Mouse (Mus musculus) kidney, postnatal 0 days (tissue): Measurements from ENCODE around the gene Vwa3b. TPM values are rescaled to one million over a fixed set of nuclear protein-coding genes. Genes with fewer than 3 reads are reported as not detected.

Source experiments
- ATAC-seq: fragments of 200-750 bp; cut with Nextera tagmentation; replicated peaks from 2 replicates; pipeline ENCODE4 v1.8.0; 2017; ENCODE audit warnings: low read depth, moderate number of reproducible peaks, moderate TSS enrichment, moderate library complexity; ENCODE audit not compliant: low FRiP score
- DNase-seq: peaks from one replicate; pipeline ENCODE4 v3.0.0-alpha.2; 2016; ENCODE audit warnings: low spot score
- H3K27ac ChIP-seq: fragments of 300-500 bp; sonication (generic); 2 replicates; pipeline ENCODE4 v1.5.1; 2014; ENCODE audit warnings: mild to moderate bottlenecking
- H3K27me3 ChIP-seq: fragments of 300-500 bp; sonication (generic); 2 replicates; pipeline ENCODE4 v1.6.1; 2014; ENCODE audit warnings: low read length, mixed read lengths; ENCODE audit not compliant: insufficient read depth
- H3K36me3 ChIP-seq: fragments of 300-500 bp; sonication (generic); 2 replicates; pipeline ENCODE4 v1.6.1; 2014; ENCODE audit warnings: low read length, mixed read lengths; ENCODE audit not compliant: insufficient read depth
- H3K4me1 ChIP-seq: fragments of 300-500 bp; sonication (generic); replicated peaks from 2 replicates; pipeline ENCODE4 v1.6.1; 2014; ENCODE audit warnings: antibody characterized with exemption, low read length, mixed read lengths; ENCODE audit not compliant: insufficient read depth
- H3K4me2 ChIP-seq: fragments of 300-500 bp; sonication (generic); 2 replicates; pipeline ENCODE4 v1.6.1; 2014; ENCODE audit warnings: mild to moderate bottlenecking, low read length, moderate library complexity, mixed read lengths
- H3K4me3 ChIP-seq: fragments of 300-500 bp; sonication (generic); replicated peaks from 2 replicates; pipeline ENCODE4 v1.5.1; 2014; ENCODE audit warnings: low read depth, low read length
- H3K9ac ChIP-seq: fragments of 300-500 bp; sonication (generic); 2 replicates; pipeline ENCODE4 v1.6.1; 2014; ENCODE audit warnings: low read depth, low read length
- H3K9me3 ChIP-seq: fragments of 300-500 bp; sonication (generic); replicated peaks from 2 replicates; pipeline ENCODE4 v1.6.1; 2016; ENCODE audit warnings: low read length, inconsistent platforms, mixed read lengths
- CTCF ChIP-seq: IDR thresholded peaks from 2 replicates; pipeline ENCODE4 v1.5.1; 2016; ENCODE audit warnings: antibody characterized with exemption, low read depth, mild to moderate bottlenecking, moderate library complexity
- WGBS: fragments of 180-500 bp; shearing (Covaris S2); extraction: QIAGEN DNeasy Blood & Tissue Kit; methylation state at CpG from one replicate; pipeline ENCODE4 v1.1.7; 2014; 5-methylcytosine and 5-hydroxymethylcytosine counted together
- polyA plus RNA-seq: library from polyadenylated mRNA; unstranded; fragments of >200 nt; fragmentation: Nextera tagmentation; extraction: Ambion mirVana; gene quantifications from 2 replicates; pipeline ENCODE4 v1.2.1, GENCODE M21; 2015

Vwa3b gene
- polyA plus RNA-seq, 1 experiment from 2014 or later, result 0.24 TPM

DNA sequence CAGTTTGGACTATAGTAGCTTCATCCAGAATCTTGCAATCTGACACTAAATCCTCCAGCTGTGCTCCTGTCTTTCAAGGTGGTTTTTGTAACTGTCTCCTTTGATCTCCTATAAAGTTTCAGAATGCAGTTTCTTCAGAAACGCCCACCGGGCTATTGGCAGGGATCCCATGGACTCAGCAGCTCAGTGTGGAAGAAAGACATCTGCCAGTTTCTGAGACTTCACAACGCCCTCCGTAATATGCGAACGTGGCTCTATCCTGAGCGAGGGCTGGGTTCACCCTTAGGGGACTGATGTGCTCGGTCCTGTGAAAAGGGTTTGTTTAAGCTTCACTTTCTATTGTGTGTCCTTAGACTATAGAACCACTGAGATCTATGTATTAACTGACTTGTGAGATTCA, 181.3 kb downstream of the Vwa3b start:
- no peak overlapping the region for H3K4me2 ChIP-seq
- no peak overlapping the region for H3K4me3 ChIP-seq
- no peaks in the 10 kb centered on the region for H3K36me3 ChIP-seq
- TF ChIP-seq CTCF, result no peak
- H3K27ac ChIP-seq, result no peak overlapping the region
- ATAC-seq, result no peak
- H3K9me3 ChIP-seq, result no peaks in the 10 kb centered on the region
- H3K9ac ChIP-seq, result no peak overlapping the region
- peak; percentile 33 for DNase-seq
- no peaks in the 10 kb centered on the region for H3K4me1 ChIP-seq
- WGBS, result 24% methylated on average over 8 of the region's 8 CpGs
- H3K27me3 ChIP-seq, result no peaks in the 10 kb centered on the region

GRCm38 (mm10) chr1:37212375-37212774, 186.0 kb downstream of the Vwa3b start:
- H3K36me3 ChIP-seq, result no peaks in the 10 kb centered on the region
- no peak overlapping the region for H3K27ac ChIP-seq
- no peak overlapping the region for H3K4me3 ChIP-seq
- DNase-seq, result no peak
- no peak for TF ChIP-seq CTCF
- no peaks in the 10 kb centered on the region for H3K27me3 ChIP-seq
- 91% methylated on average over 9 of the region's 9 CpGs for WGBS
- H3K4me2 ChIP-seq, result no peak overlapping the region
- no peaks in the 10 kb centered on the region for H3K4me1 ChIP-seq
- ATAC-seq, result no peak
- no peak overlapping the region for H3K9ac ChIP-seq
- no peaks in the 10 kb centered on the region for H3K9me3 ChIP-seq

DNA sequence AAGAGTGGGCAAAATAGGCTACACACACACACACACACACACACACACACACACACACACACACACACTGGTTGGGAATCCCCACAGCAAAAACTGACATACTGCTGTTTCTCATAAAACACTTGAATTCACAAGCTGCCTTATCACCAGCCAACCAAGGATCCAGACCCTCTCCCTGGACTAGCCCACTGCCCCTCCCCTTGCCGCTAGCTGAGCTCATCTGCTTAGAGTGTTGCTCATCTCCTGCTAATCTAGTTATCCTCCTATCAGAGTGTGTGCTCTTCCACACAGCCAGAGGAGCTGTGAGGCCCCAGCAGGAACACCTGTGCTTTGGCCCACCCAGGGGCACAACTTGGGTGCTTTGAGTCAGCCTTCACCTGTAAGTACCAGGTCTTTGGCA, 187.7 kb downstream of the Vwa3b start, which contains the start of gene Cnga3:
Cnga3 (plus strand) TSS at position 291 of the 400 bp plus-strand sequence.
- WGBS, result 59% methylated on average over 1 of the region's 1 CpGs
- H3K9me3 ChIP-seq, result no peaks in the 10 kb centered on the region
- H3K4me2 ChIP-seq, result no peak within 1 kb of the TSS
- no peak within 1 kb of the TSS for H3K4me3 ChIP-seq
- no peak for DNase-seq
- H3K9ac ChIP-seq, result no peak within 1 kb of the TSS
- no peaks in the 10 kb centered on the region for H3K27me3 ChIP-seq
- H3K4me1 ChIP-seq, result no peaks in the 10 kb centered on the region
- no peak within 1 kb of the TSS for H3K27ac ChIP-seq
- TF ChIP-seq CTCF, result no peak
- H3K36me3 ChIP-seq, result no peaks in the 10 kb centered on the region
- ATAC-seq, result no peak

DNA sequence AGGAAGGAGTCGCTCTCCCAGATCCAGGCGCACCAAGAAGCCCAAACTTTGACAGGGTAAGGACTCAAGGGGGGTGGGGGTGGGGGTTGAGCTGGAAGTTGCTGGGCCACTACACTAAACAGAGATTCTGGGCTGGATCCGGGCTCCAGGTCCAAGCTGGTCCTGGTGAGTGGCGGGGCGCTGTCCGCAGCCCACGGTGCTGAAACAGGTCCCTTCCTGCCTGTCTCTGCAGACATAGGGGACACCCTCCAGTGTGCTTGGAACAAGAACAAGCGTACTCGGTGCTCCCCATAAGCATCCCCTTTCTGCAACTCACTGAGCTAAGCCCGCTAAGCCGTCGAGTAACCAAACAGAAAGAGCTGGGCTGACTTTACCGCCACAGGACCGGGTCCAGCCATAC, 192.0 kb downstream of the Vwa3b start:
- no peaks in the 10 kb centered on the region for H3K36me3 ChIP-seq

DNA sequence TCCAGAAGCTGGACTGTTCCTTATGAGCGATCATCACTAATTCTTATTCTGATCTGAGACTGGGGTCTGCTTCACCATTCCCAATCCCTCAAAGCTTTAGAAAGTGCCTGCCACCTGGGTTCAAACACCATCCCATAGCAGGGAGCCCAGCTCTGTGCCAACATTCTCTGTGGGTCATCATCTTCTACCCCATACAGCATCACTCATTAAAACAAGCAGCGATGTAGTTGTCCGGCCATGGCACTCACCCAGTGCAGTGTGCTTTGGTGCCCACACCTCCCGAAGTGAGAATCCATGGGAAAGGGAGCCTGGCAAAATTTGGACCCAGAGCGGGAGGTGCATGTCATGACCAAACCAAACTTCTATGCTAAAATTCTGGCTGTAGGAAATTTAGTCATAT, 193.2 kb downstream of the Vwa3b start:
- no peaks in the 10 kb centered on the region for H3K36me3 ChIP-seq
- no peaks in the 10 kb centered on the region for H3K27me3 ChIP-seq
- WGBS, result 88% methylated on average over 5 of the region's 5 CpGs
- DNase-seq (no peak), ATAC-seq (no peak)
- no peak overlapping the region for H3K9ac ChIP-seq
- no peak for TF ChIP-seq CTCF
- no peak overlapping the region for H3K4me3 ChIP-seq
- no peak overlapping the region for H3K27ac ChIP-seq
- no peak overlapping the region for H3K4me2 ChIP-seq
- H3K4me1 ChIP-seq, result no peaks in the 10 kb centered on the region
- no peaks in the 10 kb centered on the region for H3K9me3 ChIP-seq

More for the DNA sequence above, 192.0 kb downstream of the Vwa3b start:
- ATAC-seq (0 out of 2 replicates have a peak, but pooled peaks have one; percentile 43), DNase-seq (peak; percentile 76)
- TF ChIP-seq CTCF, result no peak
- H3K27me3 ChIP-seq, result no peaks in the 10 kb centered on the region
- 2% methylated on average over 13 of the region's 14 CpGs for WGBS
- no peak overlapping the region for H3K9ac ChIP-seq
- H3K4me3 ChIP-seq, result no peak overlapping the region
- no peak overlapping the region for H3K27ac ChIP-seq
- no peaks in the 10 kb centered on the region for H3K9me3 ChIP-seq
- no peak overlapping the region for H3K4me2 ChIP-seq
- H3K4me1 ChIP-seq, result no peaks in the 10 kb centered on the region

- Histone ChIP-seq H3K9me3 (no peaks in the 10 kb centered on the region), H3K4me3 (no peak overlapping the region), H3K9ac (no peak overlapping the region), H3K4me1 (no peaks in the 10 kb centered on the region), H3K4me2 (no peak overlapping the region), H3K27ac (no peak overlapping the region), H3K36me3 (no peaks in the 10 kb centered on the region), H3K27me3 (no peaks in the 10 kb centered on the region)
- WGBS, result 60% methylated on average over 6 of the region's 6 CpGs
- TF ChIP-seq CTCF, result no peak
- DNase-seq (no peak), ATAC-seq (no peak)
Measured at GRCm38 (mm10) chr1:37220134-37220907, 193.9 kb downstream of the Vwa3b start.

- ATAC-seq, result no peak
- 63% methylated on average over 7 of the region's 7 CpGs for WGBS
- H3K4me2 ChIP-seq, result no peak overlapping the region
Measured at GRCm38 (mm10) chr1:37222002-37222401, 195.6 kb downstream of the Vwa3b start.

More at GRCm38 (mm10) chr1:37222002-37222401, 195.6 kb downstream of the Vwa3b start:
- Histone ChIP-seq H3K4me1 (no peaks in the 10 kb centered on the region), H3K27me3 (no peaks in the 10 kb centered on the region), H3K9ac (no peak overlapping the region), H3K36me3 (no peaks in the 10 kb centered on the region), H3K4me3 (no peak overlapping the region), H3K9me3 (no peaks in the 10 kb centered on the region), H3K27ac (no peak overlapping the region)
- DNase-seq, result no peak
- TF ChIP-seq CTCF, result no peak
